Mouse (Mus musculus) left cerebral cortex, postnatal 14 days (tissue): ENCODE measurements at regions not wholly inside any gene's neighbourhood (a gene's known extent, or its start where the extent isn't known, plus 50 kb on each side); places are given as distances from the start of the nearest gene placed in this dataset.
"Not testable (repeated sequence)": the region's sequence is repeated elsewhere in the genome, so short reads cannot be mapped to it uniquely, and the experiment has no call there.

Source experiments
- DNase-seq, 2 experiments: peaks; one replicate each; pipeline ENCODE4 v3.0.0; 2021 to 2022; ENCODE audit warnings: low spot score in 2 of 2, mixed read lengths in 1 of 2
- intact Hi-C: fragments of 180-260 bp; cut with DNase I; formaldehyde crosslinking; loops from one replicate; pipeline ENCODE4 v1.15.1; 2025

- DNase-seq, result no peak
- intact Hi-C loops, result no loop called here
Observed at GRCm38 (mm10) chr15:62265484-62265937, 1342.7 kb upstream of the A1bg start.

GRCm38 (mm10) chr15:62264966-62265365 is 1342.2 kb upstream of the A1bg start:
- intact Hi-C loops, result no loop called here
- no peak for DNase-seq

GRCm38 (mm10) chr15:62264183-62264582 is 1341.4 kb upstream of the A1bg start:
- DNase-seq, result no peak
- intact Hi-C loops, result no loop called here

- intact Hi-C loops, result no loop called here
- no peak for DNase-seq
Observed at GRCm38 (mm10) chr15:62262487-62262886, 1339.7 kb upstream of the A1bg start.

GRCm38 (mm10) chr15:62261520-62261919 is 1338.7 kb upstream of the A1bg start:
- DNase-seq, result peak in 1 of 2 experiments; percentile 18
- intact Hi-C loops, result no loop called here

- no peak for DNase-seq
- intact Hi-C loops, result no loop called here
Observed at GRCm38 (mm10) chr15:62258611-62259010, 1335.8 kb upstream of the A1bg start.

GRCm38 (mm10) chr15:62257955-62258354 is 1335.1 kb upstream of the A1bg start:
- intact Hi-C loops, result no loop called here
- peak in 1 of 2 experiments; percentile 50 for DNase-seq

- no peak for DNase-seq
- intact Hi-C loops, result no loop called here
Observed at GRCm38 (mm10) chr15:62257110-62257667, 1334.4 kb upstream of the A1bg start.

- intact Hi-C loops, result no loop called here
- no peak for DNase-seq
Observed at GRCm38 (mm10) chr15:62255571-62255970, 1332.8 kb upstream of the A1bg start.

GRCm38 (mm10) chr15:62253724-62254123 is 1330.9 kb upstream of the A1bg start:
- no peak for DNase-seq
- intact Hi-C loops, result no loop called here

- intact Hi-C loops, DNase-seq: not testable (repeated sequence)
Observed at GRCm38 (mm10) chr15:62252078-62252833, 1329.4 kb upstream of the A1bg start.

GRCm38 (mm10) chr15:62249436-62249835 is 1326.6 kb upstream of the A1bg start:
- intact Hi-C loops, result no loop called here
- no peak for DNase-seq

GRCm38 (mm10) chr15:62246561-62247079 is 1323.8 kb upstream of the A1bg start:
- intact Hi-C loops, result no loop called here
- no peak for DNase-seq

GRCm38 (mm10) chr15:62245237-62245636 is 1322.4 kb upstream of the A1bg start:
- no peak for DNase-seq
- intact Hi-C loops, result no loop called here

GRCm38 (mm10) chr15:62244819-62245218 is 1322.0 kb upstream of the A1bg start:
- intact Hi-C loops, result no loop called here
- DNase-seq, result no peak

- intact Hi-C loops, result no loop called here
- no peak for DNase-seq
Observed at GRCm38 (mm10) chr15:62240031-62240430, 1317.2 kb upstream of the A1bg start.

- intact Hi-C loops, result no loop called here
- no peak for DNase-seq
Observed at GRCm38 (mm10) chr15:62238503-62239045, 1315.8 kb upstream of the A1bg start.

- no peak for DNase-seq
- intact Hi-C loops, result no loop called here
Observed at GRCm38 (mm10) chr15:62236056-62236455, 1313.2 kb upstream of the A1bg start.

GRCm38 (mm10) chr15:62234182-62234760 is 1311.5 kb upstream of the A1bg start:
- intact Hi-C loops, result no loop called here
- DNase-seq, result no peak

GRCm38 (mm10) chr15:62233154-62233553 is 1310.3 kb upstream of the A1bg start:
- intact Hi-C loops, result no loop called here
- DNase-seq, result no peak
